Mouse (Mus musculus): ENCODE data around the gene Dot1l.

The Dot1l gene

DNA sequence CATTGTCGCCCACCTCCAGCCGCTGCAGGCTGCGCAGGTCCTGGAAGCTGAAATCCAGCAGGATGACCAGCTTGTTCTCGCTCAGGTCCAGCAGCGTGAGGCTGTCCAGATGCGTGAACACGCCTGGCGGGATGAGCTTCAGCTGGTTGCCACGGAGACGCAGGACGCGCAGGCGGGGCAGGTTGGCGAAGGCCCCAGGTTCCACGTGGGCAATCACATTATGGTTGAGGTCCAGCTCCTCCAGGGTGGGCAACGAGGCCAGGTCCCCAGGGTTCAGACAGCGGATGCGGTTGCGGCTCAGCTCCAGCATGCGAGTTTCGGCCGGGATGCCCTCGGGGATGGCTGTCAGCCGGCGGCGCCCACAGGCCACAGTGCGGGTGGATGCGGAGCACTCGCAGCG, 80.6 kb downstream of the Dot1l start:
- no peak for DNase-seq

DNA sequence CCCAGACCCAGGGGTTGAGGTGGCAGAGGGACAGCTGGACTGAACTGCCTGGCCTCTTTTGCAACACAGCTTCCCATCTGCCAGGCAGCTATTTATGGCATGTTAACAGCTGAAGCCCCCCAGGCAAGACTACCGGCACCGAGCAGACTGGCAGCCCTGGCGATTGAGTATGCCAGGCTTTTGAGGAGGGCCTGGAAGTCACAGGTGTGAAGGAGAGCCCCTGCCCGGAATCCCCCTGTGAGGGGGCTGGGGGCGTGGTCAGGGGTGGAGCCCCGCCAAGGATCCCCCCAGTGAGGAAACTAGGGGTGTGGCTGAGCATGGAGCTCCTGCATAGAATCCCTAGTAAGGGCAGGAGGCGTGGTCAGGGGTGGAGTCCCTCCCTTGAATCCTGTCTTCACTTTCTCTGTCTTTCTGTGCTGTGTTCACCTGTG, 82.0 kb downstream of the Dot1l start:
- DNase-seq, result no peak

- DNase-seq, result no peak
Observed at GRCm38 (mm10) chr10:80837827-80838226, 82.8 kb downstream of the Dot1l start.

GRCm38 (mm10) chr10:80838346-80838912, 83.4 kb downstream of the Dot1l start:
- DNase-seq, result no peak

DNA sequence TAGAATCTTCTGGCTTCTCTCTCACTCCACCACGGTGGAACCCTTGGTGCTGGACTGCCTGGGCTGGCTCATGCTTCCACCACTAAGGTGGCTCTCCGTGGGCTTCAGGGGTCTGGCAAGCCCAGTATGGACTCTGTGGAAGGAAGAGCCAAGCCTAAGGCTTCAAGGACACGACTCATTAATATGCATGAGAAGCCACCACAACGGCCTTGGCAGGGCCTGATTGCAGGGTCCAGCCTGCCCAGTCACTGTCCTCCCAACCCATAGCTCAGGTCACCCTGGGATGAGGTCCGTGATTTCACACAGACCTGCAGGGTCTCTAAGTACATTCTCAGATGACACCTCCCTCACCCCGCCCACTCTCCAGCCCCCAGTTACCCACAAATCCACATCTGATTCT, 84.8 kb downstream of the Dot1l start:
- DNase-seq, result no peak

GRCm38 (mm10) chr10:80841685-80842084, 86.7 kb downstream of the Dot1l start:
- no peak for DNase-seq

DNA sequence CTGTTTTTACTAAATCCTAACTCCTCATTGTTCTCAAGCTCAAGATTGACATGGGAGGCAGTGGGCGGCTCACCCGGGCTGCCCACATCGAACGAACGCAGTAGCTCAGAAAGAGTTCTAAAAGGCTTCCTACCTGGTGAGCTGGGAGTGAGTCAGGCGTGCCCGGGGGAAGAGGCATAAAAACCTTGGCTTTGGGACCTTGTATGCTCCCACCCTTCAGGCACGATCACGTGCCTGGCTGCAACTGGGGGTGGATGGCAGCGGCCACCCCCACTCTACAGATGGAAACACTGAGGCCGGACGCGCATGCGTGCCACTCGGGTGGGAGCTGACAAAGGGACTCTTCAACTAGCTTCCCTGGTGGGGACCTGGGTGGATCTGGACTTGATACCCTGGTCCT, 87.3 kb downstream of the Dot1l start:
- DNase-seq, result no peak

GRCm38 (mm10) chr10:80843087-80843930, 88.3 kb downstream of the Dot1l start:
- DNase-seq, result no peak

- no peak for DNase-seq
Observed at GRCm38 (mm10) chr10:80843931-80844547, 89.0 kb downstream of the Dot1l start, which contains the start of gene Lingo3. Gene Lingo3 (minus strand): TSS chr10:80844039.
